Mouse (Mus musculus) embryonic facial prominence, embryonic 12.5 days (tissue): ENCODE data around the gene Txndc17. TPM values are rescaled to one million over a fixed set of nuclear protein-coding genes. Genes with fewer than 3 reads are reported as not detected.
"Not testable (repeated sequence)": the region's sequence is repeated elsewhere in the genome, so short reads cannot be mapped to it uniquely, and the experiment has no call there.

ENCODE experiments used
- ATAC-seq: fragments of 200-750 bp; cut with Nextera tagmentation; 2 replicates; pipeline ENCODE4 v1.8.0; 2017; ENCODE audit not compliant: insufficient number of reproducible peaks, insufficient read depth, low FRiP score, low TSS enrichment
- H3K27ac ChIP-seq: fragments of 300-500 bp; sonication (generic); 2 replicates; pipeline ENCODE4 v1.5.1; 2016; ENCODE audit warnings: mild to moderate bottlenecking
- H3K27me3 ChIP-seq: fragments of 300-500 bp; sonication (generic); 2 replicates; pipeline ENCODE4 v1.6.1; 2016; ENCODE audit warnings: mild to moderate bottlenecking, moderate library complexity
- H3K36me3 ChIP-seq: fragments of 300-500 bp; sonication (generic); 2 replicates; pipeline ENCODE4 v1.6.1; 2016; ENCODE audit warnings: mild to moderate bottlenecking
- H3K4me1 ChIP-seq: fragments of 300-500 bp; sonication (generic); 2 replicates; pipeline ENCODE4 v1.6.1; 2016
- H3K4me2 ChIP-seq: fragments of 300-500 bp; sonication (generic); replicated peaks from 2 replicates; pipeline ENCODE4 v1.6.1; 2016; ENCODE audit warnings: mild to moderate bottlenecking, moderate library complexity
- H3K4me3 ChIP-seq: fragments of 300-500 bp; sonication (generic); 2 replicates; pipeline ENCODE4 v1.5.1; 2016; ENCODE audit warnings: mild to moderate bottlenecking
- H3K9ac ChIP-seq: fragments of 300-500 bp; sonication (generic); 2 replicates; pipeline ENCODE4 v1.6.1; 2016; ENCODE audit warnings: mild to moderate bottlenecking, moderate library complexity
- H3K9me3 ChIP-seq: fragments of 300-500 bp; sonication (generic); 2 replicates; pipeline ENCODE4 v1.6.1; 2016; ENCODE audit warnings: mild to moderate bottlenecking, moderate library complexity
- WGBS: fragments of 180-500 bp; shearing (Covaris S2); methylation state at CpG from one replicate; pipeline ENCODE4 v1.1.7; 2016; 5-methylcytosine and 5-hydroxymethylcytosine counted together
- polyA plus RNA-seq: library from polyadenylated mRNA; unstranded; fragments of >200 nt; fragmentation: Nextera tagmentation; extraction: Ambion mirVana; gene quantifications from 2 replicates; pipeline ENCODE4 v1.2.1, GENCODE M21; 2016

Gene Txndc17
- 194 and 202 TPM in 2 replicates for polyA plus RNA-seq

GRCm38 (mm10) chr11:72207204-72207833 is at the start of gene Txndc17, which contains the start of gene 4933427D14Rik:
Txndc17 (plus strand) TSS chr11:72207547.
4933427D14Rik (minus strand) TSS chr11:72207459.
- Histone ChIP-seq H3K4me2 (peak within 1 kb of the TSS; percentile 87), H3K4me1 (peaks cover 18% of the 10 kb centered on the region), H3K27me3 (no peaks in the 10 kb centered on the region), H3K9me3 (no peaks in the 10 kb centered on the region), H3K36me3 (peaks cover 22% of the 10 kb centered on the region), H3K27ac (peak within 1 kb of the TSS; percentile 80), H3K4me3 (peak within 1 kb of the TSS; percentile 81), H3K9ac (peak within 1 kb of the TSS; percentile 75)
- under 1% methylated on average over 42 of the region's 42 CpGs for WGBS
- peak; percentile 93 for ATAC-seq

GRCm38 (mm10) chr11:72163198-72163597 is 44.1 kb upstream of the Txndc17 start:
- no peak for ATAC-seq
- no peaks in the 10 kb centered on the region for H3K4me1 ChIP-seq
- H3K4me3 ChIP-seq: no peak overlapping the region
- H3K36me3 ChIP-seq: peaks cover 68% of the 10 kb centered on the region
- H3K9me3 ChIP-seq: no peaks in the 10 kb centered on the region
- no peak overlapping the region for H3K9ac ChIP-seq
- H3K4me2 ChIP-seq: no peak overlapping the region
- no peak overlapping the region for H3K27ac ChIP-seq
- H3K27me3 ChIP-seq: no peaks in the 10 kb centered on the region
- 78% methylated on average over 2 of the region's 2 CpGs for WGBS

- Histone ChIP-seq H3K9me3 (no peaks in the 10 kb centered on the region), H3K4me3 (no peak overlapping the region), H3K36me3 (peaks cover 65% of the 10 kb centered on the region), H3K4me2 (no peak overlapping the region), H3K4me1 (no peaks in the 10 kb centered on the region), H3K27me3 (no peaks in the 10 kb centered on the region), H3K27ac (no peak overlapping the region), H3K9ac (no peak overlapping the region)
- no peak for ATAC-seq
- WGBS: 83% methylated on average over 4 of the region's 4 CpGs
Observed at GRCm38 (mm10) chr11:72169871-72170270, 37.5 kb upstream of the Txndc17 start.

DNA sequence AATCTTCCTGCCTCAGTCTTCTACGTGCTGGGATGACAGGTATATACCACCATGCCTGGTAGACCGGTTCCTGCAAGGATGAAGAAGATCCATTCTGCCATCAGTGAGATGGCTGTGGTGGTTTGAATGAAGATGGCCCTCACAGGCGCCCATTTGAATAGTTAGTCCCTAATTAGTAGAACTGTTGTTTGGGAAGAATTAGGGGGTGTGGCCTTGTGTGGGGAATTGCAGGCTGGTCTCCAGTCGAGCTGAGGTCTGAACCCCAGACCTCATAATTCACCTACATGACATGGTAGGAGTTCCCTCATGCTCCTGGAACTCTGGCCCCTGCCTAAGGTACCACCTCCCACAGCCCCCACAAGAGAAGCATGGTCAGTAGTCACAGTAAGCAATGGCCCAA is 35.4 kb upstream of the Txndc17 start:
- H3K36me3 ChIP-seq: peaks cover 60% of the 10 kb centered on the region
- not testable (repeated sequence) for ATAC-seq, H3K27ac ChIP-seq, H3K9ac ChIP-seq, H3K9me3 ChIP-seq, H3K4me2 ChIP-seq, H3K4me1 ChIP-seq, H3K4me3 ChIP-seq, H3K27me3 ChIP-seq
- WGBS: 86% methylated on average over 4 of the region's 4 CpGs

DNA sequence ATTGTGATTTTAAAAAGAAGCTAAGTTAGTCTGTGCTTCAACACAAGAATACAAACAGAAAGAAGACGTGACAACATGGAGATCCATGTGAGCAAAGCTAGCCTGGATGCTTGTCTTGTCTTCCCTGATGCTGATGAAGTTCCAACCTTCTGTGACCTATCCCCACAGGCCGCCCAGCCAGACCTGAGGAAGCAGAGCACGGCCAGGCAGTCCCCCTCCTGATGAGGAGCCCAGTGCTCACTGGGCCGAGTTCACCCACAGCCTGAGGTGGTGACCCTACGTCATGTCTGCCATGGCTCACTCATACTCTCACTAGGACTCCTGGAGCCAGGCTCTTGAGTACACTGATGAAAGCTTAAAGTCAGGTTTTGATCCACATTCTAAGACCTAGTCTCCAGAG is 33.8 kb upstream of the Txndc17 start:
- Histone ChIP-seq H3K36me3 (peaks cover 58% of the 10 kb centered on the region), H3K27ac (no peak overlapping the region), H3K9me3 (no peaks in the 10 kb centered on the region), H3K4me1 (no peaks in the 10 kb centered on the region), H3K4me3 (no peak overlapping the region), H3K4me2 (no peak overlapping the region), H3K9ac (no peak overlapping the region), H3K27me3 (no peaks in the 10 kb centered on the region)
- 82% methylated on average over 5 of the region's 5 CpGs for WGBS
- ATAC-seq: no peak

GRCm38 (mm10) chr11:72174721-72175120 is 32.6 kb upstream of the Txndc17 start:
- WGBS: 94% methylated on average over 6 of the region's 6 CpGs
- Histone ChIP-seq H3K27me3 (no peaks in the 10 kb centered on the region), H3K9me3 (no peaks in the 10 kb centered on the region), H3K4me2 (no peak overlapping the region), H3K36me3 (peaks cover 60% of the 10 kb centered on the region), H3K4me1 (no peaks in the 10 kb centered on the region), H3K4me3 (no peak overlapping the region), H3K27ac (no peak overlapping the region), H3K9ac (no peak overlapping the region)
- ATAC-seq: no peak

DNA sequence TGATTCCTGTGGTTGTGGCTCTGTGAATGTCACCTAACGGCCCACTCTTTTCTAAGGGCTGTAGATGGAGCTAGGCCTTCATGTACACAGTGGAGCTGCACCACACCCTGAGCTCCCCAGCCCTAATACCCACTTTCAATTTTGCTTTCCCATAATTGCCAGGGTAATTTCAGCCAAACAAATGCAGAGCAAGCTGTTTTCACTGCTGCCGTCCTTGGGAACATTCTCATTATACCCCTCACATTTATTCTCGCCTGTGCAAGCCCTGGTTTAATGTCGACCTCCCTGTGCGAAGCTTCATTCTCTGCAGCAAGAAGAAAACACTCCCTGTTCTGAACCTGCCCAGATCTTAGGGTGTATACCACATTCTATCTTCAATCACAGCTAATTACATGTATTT is 31.4 kb upstream of the Txndc17 start:
- Histone ChIP-seq H3K4me3 (no peak overlapping the region), H3K27me3 (no peaks in the 10 kb centered on the region), H3K27ac (no peak overlapping the region), H3K9ac (no peak overlapping the region), H3K4me2 (no peak overlapping the region), H3K36me3 (peaks cover 61% of the 10 kb centered on the region), H3K4me1 (no peaks in the 10 kb centered on the region), H3K9me3 (no peaks in the 10 kb centered on the region)
- ATAC-seq: no peak
- 88% methylated on average over 5 of the region's 5 CpGs for WGBS

- no peaks in the 10 kb centered on the region for H3K9me3 ChIP-seq
- no peak overlapping the region for H3K27ac ChIP-seq
- no peak overlapping the region for H3K9ac ChIP-seq
- H3K4me2 ChIP-seq: no peak overlapping the region
- no peak for ATAC-seq
- peaks cover 66% of the 10 kb centered on the region for H3K36me3 ChIP-seq
- WGBS: 57% methylated on average over 3 of the region's 3 CpGs
- no peak overlapping the region for H3K4me3 ChIP-seq
- H3K4me1 ChIP-seq: no peaks in the 10 kb centered on the region
- H3K27me3 ChIP-seq: no peaks in the 10 kb centered on the region
Observed at GRCm38 (mm10) chr11:72176553-72176952, 30.8 kb upstream of the Txndc17 start.

DNA sequence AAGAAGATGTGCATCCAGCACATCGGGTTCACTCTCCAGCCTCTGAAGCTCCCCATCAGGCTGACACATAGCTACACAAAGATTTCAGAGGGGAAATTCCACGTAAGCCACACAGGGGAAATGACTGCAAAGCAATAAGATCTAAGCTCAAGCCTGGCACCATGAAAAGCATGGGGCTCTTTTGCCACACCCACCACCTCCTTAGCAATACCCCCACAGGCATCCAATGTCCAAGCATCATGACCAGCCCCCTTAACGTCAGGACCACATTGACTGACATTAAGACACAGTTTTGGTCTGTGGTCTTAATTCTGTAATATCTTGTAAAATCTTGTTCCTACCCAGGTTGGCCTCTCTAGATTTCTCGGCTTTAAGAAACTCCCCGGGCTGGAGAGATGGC is 26.8 kb upstream of the Txndc17 start:
- 88% methylated on average over 5 of the region's 5 CpGs for WGBS

DNA sequence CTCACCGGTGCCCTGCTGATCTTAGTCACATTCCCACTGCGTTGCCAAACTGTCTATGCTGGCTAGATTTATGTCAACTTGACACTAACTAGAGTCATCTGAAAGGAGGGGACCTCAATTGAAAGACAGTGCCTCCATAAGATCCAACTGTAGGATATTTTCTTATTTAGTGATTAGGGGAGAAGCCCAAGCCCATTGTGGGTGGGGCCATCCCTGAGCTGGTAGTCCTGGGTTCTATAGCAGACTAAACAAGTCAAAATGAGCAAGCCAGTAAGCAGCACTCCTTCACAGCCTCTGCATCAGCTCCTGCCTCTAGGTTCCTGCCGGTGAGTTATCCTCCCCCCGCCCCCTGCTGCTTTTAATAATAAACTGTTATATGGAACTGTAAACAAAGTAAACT is 26.2 kb upstream of the Txndc17 start:
- H3K4me1 ChIP-seq: no peaks in the 10 kb centered on the region
- H3K9me3 ChIP-seq: no peaks in the 10 kb centered on the region
- no peaks in the 10 kb centered on the region for H3K27me3 ChIP-seq
- ATAC-seq: no peak
- no peak overlapping the region for H3K27ac ChIP-seq
- no peak overlapping the region for H3K4me2 ChIP-seq
- H3K9ac ChIP-seq: no peak overlapping the region
- H3K36me3 ChIP-seq: peaks cover 42% of the 10 kb centered on the region
- H3K4me3 ChIP-seq: no peak overlapping the region
- 95% methylated on average over 4 of the region's 4 CpGs for WGBS

More for the DNA sequence above, 26.8 kb upstream of the Txndc17 start:
- H3K4me3 ChIP-seq: no peak overlapping the region
- no peak for ATAC-seq
- H3K27ac ChIP-seq: no peak overlapping the region
- no peaks in the 10 kb centered on the region for H3K9me3 ChIP-seq
- H3K9ac ChIP-seq: no peak overlapping the region
- no peaks in the 10 kb centered on the region for H3K27me3 ChIP-seq
- peaks cover 45% of the 10 kb centered on the region for H3K36me3 ChIP-seq
- no peak overlapping the region for H3K4me2 ChIP-seq
- no peaks in the 10 kb centered on the region for H3K4me1 ChIP-seq

- H3K4me2 ChIP-seq: no peak overlapping the region
- no peaks in the 10 kb centered on the region for H3K27me3 ChIP-seq
- H3K4me3 ChIP-seq: no peak overlapping the region
- H3K9me3 ChIP-seq: no peaks in the 10 kb centered on the region
- no peak overlapping the region for H3K27ac ChIP-seq
- no peak overlapping the region for H3K9ac ChIP-seq
- ATAC-seq: no peak
- H3K36me3 ChIP-seq: peaks cover 39% of the 10 kb centered on the region
- H3K4me1 ChIP-seq: no peaks in the 10 kb centered on the region
- 85% methylated on average over 4 of the region's 4 CpGs for WGBS
Observed at GRCm38 (mm10) chr11:72184252-72184651, 23.1 kb upstream of the Txndc17 start.

DNA sequence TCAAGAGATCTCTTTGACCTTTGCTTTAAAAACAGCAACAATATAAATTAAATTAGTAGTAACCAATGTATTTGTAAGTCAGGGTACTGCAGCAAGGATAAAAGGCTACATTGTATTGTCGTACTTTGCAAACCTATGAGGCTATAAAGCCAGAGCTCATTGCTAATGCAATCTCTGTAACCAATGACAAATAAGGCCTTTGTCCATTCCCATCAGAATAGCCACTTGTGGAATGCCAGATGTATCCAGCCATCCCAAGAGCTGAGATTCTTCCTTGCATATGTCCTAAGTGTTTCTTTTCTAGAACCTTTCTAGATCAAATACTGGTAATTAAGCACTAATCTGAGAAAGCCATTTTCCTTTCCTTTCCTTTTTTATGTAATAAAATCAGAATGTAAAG is 16.5 kb upstream of the Txndc17 start:
- Histone ChIP-seq H3K4me2 (no peak overlapping the region), H3K27ac (no peak overlapping the region), H3K36me3 (peaks cover 43% of the 10 kb centered on the region), H3K4me1 (no peaks in the 10 kb centered on the region), H3K9ac (no peak overlapping the region), H3K4me3 (no peak overlapping the region), H3K9me3 (no peaks in the 10 kb centered on the region), H3K27me3 (no peaks in the 10 kb centered on the region)
- ATAC-seq: no peak
- WGBS: 87% methylated on average over 1 of the region's 1 CpGs
